Mouse (Mus musculus) right cerebral cortex, postnatal 14 days (tissue): ENCODE results near the gene Prkaa2.

Experiments used
- DNase-seq: peaks from one replicate; pipeline ENCODE4 v3.0.0; 2022

The Prkaa2 gene

DNA sequence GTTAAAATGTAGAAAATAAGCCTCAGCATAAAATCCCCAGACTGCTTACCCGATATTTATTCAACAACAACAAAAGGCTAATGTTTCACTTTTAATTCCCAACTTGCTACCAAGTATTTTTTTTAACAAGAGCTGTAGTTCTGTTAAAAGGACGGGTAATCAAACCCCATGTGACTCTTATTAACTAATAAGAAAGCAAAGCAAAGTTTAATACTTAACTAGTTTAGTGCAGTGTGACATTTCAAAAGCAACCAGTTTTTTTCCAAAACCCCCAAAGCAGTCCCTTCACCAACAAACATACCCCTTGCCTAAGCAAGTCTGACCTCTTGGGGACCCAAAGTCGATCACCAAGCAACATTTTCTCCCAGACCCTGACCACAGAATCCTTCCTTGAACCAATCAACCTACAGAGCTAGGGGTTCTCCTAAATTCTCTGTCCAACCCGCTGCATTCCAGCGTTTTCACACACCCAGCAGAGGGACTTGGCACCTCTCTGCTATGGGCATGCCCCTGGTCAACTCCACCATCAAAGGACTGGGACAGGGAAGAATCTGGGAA lies 970 bp downstream of the Prkaa2 start:
- no peak for DNase-seq

- no peak for DNase-seq
Observed at GRCm38 (mm10) chr4:105107943-105108640, 1.6 kb downstream of the Prkaa2 start.

- DNase-seq = no peak
Observed at GRCm38 (mm10) chr4:105104099-105104872, 5.4 kb downstream of the Prkaa2 start.

- DNase-seq = no peak
Observed at GRCm38 (mm10) chr4:105101337-105101688, 8.4 kb downstream of the Prkaa2 start.

DNA sequence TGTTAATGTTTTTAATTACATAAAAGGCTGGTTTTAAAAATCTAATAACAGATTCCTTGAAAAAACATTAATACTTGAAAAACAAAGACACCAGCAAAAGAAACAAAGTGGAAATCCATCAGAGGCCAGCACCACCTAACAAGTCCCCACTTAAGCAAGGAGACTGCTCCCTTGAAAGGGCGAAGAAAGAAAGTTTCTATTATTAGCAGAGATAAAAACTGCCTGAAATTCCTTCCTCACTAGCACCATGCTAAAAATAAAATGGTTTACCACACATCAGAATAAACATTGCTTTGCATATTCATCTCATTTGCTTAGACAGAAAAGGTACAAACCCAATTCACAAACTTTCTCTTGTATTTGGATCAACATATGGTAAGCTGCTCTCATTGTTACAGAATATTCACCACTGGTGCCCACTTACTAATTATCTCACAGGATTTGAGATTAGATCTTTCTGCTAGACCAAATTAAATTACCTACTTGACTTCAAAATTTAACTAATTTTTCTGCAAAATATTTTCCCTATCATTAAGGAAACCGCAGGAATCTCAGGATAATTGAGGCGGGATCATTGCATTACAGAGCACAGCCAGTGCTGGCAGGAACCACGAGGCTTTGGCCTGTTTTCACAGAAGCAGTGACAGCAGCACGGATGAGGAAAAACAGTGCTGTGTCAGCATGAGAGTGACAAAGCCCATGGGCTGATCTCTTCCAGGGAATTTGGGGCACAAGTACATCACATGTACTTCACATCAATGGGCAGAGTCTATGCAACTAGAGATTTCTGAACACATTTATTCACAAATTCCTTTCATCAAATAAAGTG lies 9.0 kb downstream of the Prkaa2 start:
- no peak for DNase-seq

DNA sequence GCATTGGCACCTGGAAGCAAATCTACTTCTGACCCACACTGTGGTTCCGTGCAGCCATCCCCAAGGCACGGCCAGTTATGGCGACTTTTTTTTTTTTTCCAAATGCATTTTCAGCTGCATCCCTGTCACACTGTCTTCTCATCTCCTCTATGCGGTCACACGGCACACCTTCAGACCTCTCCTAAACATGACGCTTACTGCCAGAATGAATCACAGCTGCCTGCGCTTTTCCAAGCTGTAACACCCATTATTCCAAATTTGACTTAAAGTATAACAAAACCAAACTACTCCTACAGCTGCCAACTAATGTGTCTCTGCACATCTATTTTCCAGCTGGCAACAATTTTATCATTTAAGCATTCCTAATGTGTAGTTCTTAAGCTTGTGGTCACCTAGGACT lies 11.0 kb downstream of the Prkaa2 start:
- DNase-seq = no peak

DNA sequence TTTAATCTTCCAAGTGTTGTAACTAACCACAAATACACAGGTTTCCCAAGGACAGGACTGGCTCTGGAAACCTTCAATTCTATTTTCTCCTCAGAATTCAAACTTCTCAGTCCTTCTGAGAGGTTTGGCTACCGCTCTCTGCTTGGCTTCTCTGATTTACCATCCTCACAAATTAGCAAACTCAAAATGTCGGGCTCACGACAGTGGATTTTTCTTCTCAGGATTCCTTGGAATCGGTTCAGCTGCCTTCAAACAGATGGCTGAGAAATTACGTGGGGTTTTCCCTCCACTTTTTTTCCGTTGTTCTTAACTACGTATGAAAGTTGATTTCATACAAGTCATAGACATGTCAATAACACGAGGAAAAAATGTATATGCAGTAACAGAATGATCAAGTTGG lies 11.5 kb downstream of the Prkaa2 start:
- no peak for DNase-seq

GRCm38 (mm10) chr4:105095316-105095715 lies 14.4 kb downstream of the Prkaa2 start:
- DNase-seq = peak; percentile 21

GRCm38 (mm10) chr4:105093951-105094350 lies 15.7 kb downstream of the Prkaa2 start:
- DNase-seq = no peak

GRCm38 (mm10) chr4:105090417-105090816 lies 19.3 kb downstream of the Prkaa2 start:
- no peak for DNase-seq

GRCm38 (mm10) chr4:105089386-105089785 lies 20.3 kb downstream of the Prkaa2 start:
- DNase-seq = no peak

GRCm38 (mm10) chr4:105088671-105089070 lies 21.0 kb downstream of the Prkaa2 start:
- no peak for DNase-seq

DNA sequence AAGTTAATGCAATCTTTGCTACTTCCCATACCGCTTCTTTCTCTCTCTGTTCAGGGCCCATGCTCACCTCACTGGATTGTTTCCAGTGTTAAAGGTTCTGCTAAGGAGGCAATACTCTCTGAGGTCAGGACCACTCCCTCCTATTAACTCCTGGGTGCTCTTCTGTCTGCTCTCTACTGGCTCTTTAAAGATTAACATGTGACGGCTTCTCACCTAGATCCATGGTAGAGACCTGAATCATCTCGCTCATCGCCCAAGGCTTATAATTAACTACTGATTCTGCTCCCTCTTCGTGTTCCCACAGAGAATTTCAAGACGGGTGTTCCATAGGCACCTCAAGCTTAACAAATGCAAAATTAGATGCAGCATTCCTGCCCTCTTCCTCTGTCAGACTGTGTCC lies 33.5 kb downstream of the Prkaa2 start:
- DNase-seq = no peak

GRCm38 (mm10) chr4:105071761-105072427 lies 37.8 kb downstream of the Prkaa2 start:
- no peak for DNase-seq

DNA sequence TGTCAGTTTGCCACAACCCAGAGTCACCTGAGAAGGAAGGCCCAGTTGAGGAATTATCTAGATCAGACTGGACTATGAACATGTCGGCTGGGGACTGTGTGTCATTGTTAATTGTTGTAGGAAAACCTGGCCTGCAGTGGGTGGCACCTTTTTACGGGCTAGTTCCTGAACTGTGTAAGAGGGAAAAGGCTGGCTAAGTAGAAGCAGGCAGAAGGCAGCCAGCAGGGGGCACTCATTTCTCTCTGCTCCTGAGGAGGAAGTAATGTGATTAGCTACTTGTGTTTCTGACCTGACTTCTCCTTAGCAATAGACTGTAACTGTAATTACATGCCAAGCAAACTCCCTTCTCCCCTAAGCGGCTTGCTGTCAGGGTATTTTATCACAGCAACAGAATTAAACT lies 38.7 kb downstream of the Prkaa2 start:
- peak; percentile 79 for DNase-seq

- DNase-seq = no peak
Observed at GRCm38 (mm10) chr4:105051291-105051690, 58.4 kb downstream of the Prkaa2 start.

DNA sequence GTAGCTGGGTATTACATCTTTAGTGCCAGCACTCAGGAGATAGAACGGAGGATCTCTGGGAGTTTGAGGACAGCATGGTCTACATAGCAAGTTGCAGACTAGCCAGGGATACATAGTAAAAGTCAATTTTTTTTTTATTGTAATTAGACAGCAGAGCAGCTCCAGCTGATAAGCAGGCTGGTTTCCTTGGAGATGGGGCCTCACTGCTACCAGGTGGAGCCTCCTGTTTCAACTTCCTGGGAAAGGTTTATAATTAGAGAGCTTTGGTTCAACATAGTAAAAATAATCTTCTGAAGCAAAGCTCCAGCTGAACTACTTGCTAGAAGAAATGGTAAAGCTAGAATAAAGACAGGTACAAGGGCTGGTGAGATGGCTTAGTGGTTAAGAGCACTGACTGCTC lies 59.6 kb downstream of the Prkaa2 start:
- no peak for DNase-seq

DNA sequence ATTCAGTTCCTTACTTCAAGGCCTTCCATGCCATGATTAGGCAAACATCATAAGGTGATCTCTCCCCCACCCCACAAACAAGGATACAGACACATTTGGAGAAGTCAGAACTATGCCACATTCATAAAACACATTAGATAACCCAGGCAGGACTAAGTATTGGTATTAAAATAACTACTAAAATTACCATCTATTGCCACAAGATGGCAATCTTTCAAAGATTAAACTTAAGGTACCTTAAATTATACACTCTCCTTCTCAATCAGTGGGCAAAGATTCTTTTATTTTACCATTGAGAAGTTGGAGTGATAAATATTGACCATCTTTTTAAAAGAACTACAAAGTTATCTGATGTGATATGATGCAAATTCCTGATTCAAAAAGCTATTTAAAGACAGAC lies 75.4 kb downstream of the Prkaa2 start:
- DNase-seq = no peak

GRCm38 (mm10) chr4:105033153-105033552 lies 76.5 kb downstream of the Prkaa2 start:
- no peak for DNase-seq

- no peak for DNase-seq
Observed at GRCm38 (mm10) chr4:105031104-105031503, 78.6 kb downstream of the Prkaa2 start.

- DNase-seq = no peak
Observed at GRCm38 (mm10) chr4:105027278-105027677, 82.4 kb downstream of the Prkaa2 start.

DNA sequence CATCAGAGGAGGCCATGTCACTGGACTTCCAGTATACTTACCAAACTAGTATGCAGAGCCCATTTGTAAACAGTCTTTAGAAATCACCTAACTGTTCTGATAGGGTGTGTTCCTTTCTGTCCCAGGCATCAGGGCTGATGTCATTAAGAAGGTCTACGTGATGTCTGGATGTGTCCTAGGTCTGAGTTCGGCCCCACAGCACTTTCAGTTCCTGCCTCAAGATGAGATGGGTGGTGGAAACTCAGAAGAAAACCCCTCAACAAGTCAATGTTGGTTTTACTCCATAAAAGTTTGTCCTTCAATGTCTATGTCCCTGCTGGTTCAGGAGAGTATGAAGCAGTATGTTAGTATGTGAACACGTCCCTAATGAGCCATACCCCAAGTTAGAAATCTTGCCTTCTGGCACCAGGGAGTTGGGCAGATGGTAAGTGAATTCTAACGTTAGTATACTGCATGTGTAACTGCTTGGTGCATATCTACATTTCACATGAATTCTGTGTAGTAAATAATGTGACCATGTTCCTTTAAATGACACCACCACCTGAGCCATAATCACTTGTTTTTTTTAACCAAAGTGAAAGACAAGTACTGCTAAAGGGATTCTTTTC lies 93.6 kb downstream of the Prkaa2 start:
- DNase-seq = no peak
